ENCODE assay signal across 12 mouse cellular contexts in genomic region chr3:116664281-116664680, GRCm38 (mm10). TPM values are rescaled to one million over a fixed set of nuclear protein-coding genes. Genes with fewer than 3 reads are reported as not detected.
DNase-seq lines count a peak whose midpoint lies in the region; ATAC-seq and TF ChIP-seq lines count a peak whose summit lies in the region.
"Not testable (repeated sequence)": the region's sequence is repeated elsewhere in the genome, so short reads cannot be mapped to it uniquely, and the experiment has no call there.
"Had no signal": no experiment of that assay in that cellular context is flagged by ENCODE, and none has a peak within 500 bp of the region (broad histone marks: within the 10 kb centered on the region; RNA-seq: fewer than 3 reads in every experiment).

No protein-coding gene starts in this region.

- not testable (repeated sequence) for ATAC-seq in kidney, embryonic 16.5 days (ENCODE audit: low FRiP score, low TSS enrichment)

- peaks cover 20% of the 10 kb centered on the region for H3K4me1 ChIP-seq in kidney, embryonic 16.5 days (ENCODE audit: insufficient read depth, low read length)
- not testable (repeated sequence) for H3K4me1 ChIP-seq in testis, adult 2 months (ENCODE audit: control insufficient read depth, insufficient read depth, low read length)

- TF ChIP-seq POLR2A in testis, adult 2 months (IDR thresholded peaks at IDR 0.05; ENCODE audit: control insufficient read depth, low read depth, low read length), result not testable (repeated sequence)

- H3K9me3 ChIP-seq in kidney, embryonic 16.5 days (ENCODE audit: low read length), result not testable (repeated sequence)

- H3K4me2 ChIP-seq in kidney, embryonic 16.5 days (replicated peaks; ENCODE audit: low read depth, low read length), result not testable (repeated sequence)

- H3K36me3 ChIP-seq in kidney, embryonic 16.5 days (ENCODE audit: insufficient read depth, low read length); testis, adult 2 months (ENCODE audit: control insufficient read depth, insufficient read depth, low read length): not testable (repeated sequence)

- WGBS in kidney, embryonic 16.5 days, result 96% methylated on average over 9 of the region's 9 CpGs

- H3K4me3 ChIP-seq in kidney, embryonic 16.5 days (ENCODE audit: low read length), result not testable (repeated sequence)
- peak overlapping the region; percentile 74 for H3K4me3 ChIP-seq in testis, adult 2 months (ENCODE audit: control insufficient read depth, low read depth, low read length)

- not testable (repeated sequence) for TF ChIP-seq CTCF in testis, adult 2 months (IDR thresholded peaks at IDR 0.05; ENCODE audit: control insufficient read depth, insufficient read depth, insufficient replicate concordance, low read depth, low read length)

- H3K27me3 ChIP-seq in kidney, embryonic 16.5 days (ENCODE audit: insufficient read depth, low read length); testis, adult 2 months (ENCODE audit: control insufficient read depth, insufficient read depth, low read length): not testable (repeated sequence)

- H3K27ac ChIP-seq in kidney, embryonic 16.5 days (ENCODE audit: low read length), result 0 out of 2 replicates have a peak overlapping the region, but pooled peaks have one; percentile 34
- H3K27ac ChIP-seq in testis, adult 2 months (ENCODE audit: control insufficient read depth, insufficient read depth, low read depth, low read length), result not testable (repeated sequence)

- not testable (repeated sequence) for H3K9ac ChIP-seq in kidney, embryonic 16.5 days (replicated peaks; ENCODE audit: low read length)

- peak; percentile 83 for DNase-seq in ES-CJ7 (ENCODE audit: low read depth, low spot score)
- peak; percentile 82 for DNase-seq in R1 (ENCODE audit: low read depth, low spot score)
- DNase-seq in ZHBTc4 (ENCODE audit: low read depth, low spot score), result peak; percentile 83

RNA-seq across cellular contexts. Expression of gene Mfsd14a, which starts 1.8 kb away (rescaled TPM):
- 104 TPM in 2 replicates for polyA plus RNA-seq in kidney, embryonic 16.5 days (2015; fragmentation: Nextera tagmentation; extraction: Ambion mirVana)
- polyA plus RNA-seq in testis, adult 2 months (2012; rRNA removed), result 115 and 145 TPM in 2 replicates

RNA-seq across cellular contexts. Expression of gene Gm43191, which starts 16.8 kb away (rescaled TPM):
- polyA plus RNA-seq in kidney, embryonic 16.5 days (2015; fragmentation: Nextera tagmentation; extraction: Ambion mirVana), result 0.37 TPM in 1 of 2 replicates, not detected in the other
- 0.19 TPM in 1 of 2 replicates, not detected in the other for polyA plus RNA-seq in testis, adult 2 months (2012; rRNA removed)
- polyA plus RNA-seq: activated CD4-positive, CD25-positive, alpha-beta regulatory T cell, adult 4 months; adrenal gland, adult 2 months; brain, embryonic 14.5 days; C2C12; CD4-positive, CD25-positive, alpha-beta regulatory T cell, adult 4 months; cerebellum, adult 2 months; G1E had no signal

RNA-seq across cellular contexts. Expression of gene Slc35a3, which starts 48.4 kb away (rescaled TPM):
- polyA plus RNA-seq in kidney, embryonic 16.5 days (2015; fragmentation: Nextera tagmentation; extraction: Ambion mirVana), result 18.2 and 18.4 TPM in 2 replicates
- polyA plus RNA-seq in testis, adult 2 months (2012; rRNA removed), result 19.5 and 20.1 TPM in 2 replicates

RNA-seq across cellular contexts. Expression of gene Trmt13, which starts 49.9 kb away (rescaled TPM):
- 22.5 and 28.1 TPM in 2 replicates for polyA plus RNA-seq in kidney, embryonic 16.5 days (2015; fragmentation: Nextera tagmentation; extraction: Ambion mirVana)
- polyA plus RNA-seq in testis, adult 2 months (2012; rRNA removed), result 4.8 and 5.0 TPM in 2 replicates
